Mouse (Mus musculus) ES-E14 (cell line): ENCODE data around the gene Nrde2. TPM values are rescaled to one million over a fixed set of nuclear protein-coding genes. Genes with fewer than 3 reads are reported as not detected.

Source experiments
- DNase-seq: peaks from one replicate; pipeline ENCODE4 v3.0.0-alpha.2; 2013; ENCODE audit warnings: low read depth, low spot score
- H3K27ac ChIP-seq: 2 replicates; pipeline ENCODE4 v1.5.1; 2012; ENCODE audit warnings: low read depth, mild to moderate bottlenecking, low read length, moderate library complexity, mixed read lengths; ENCODE audit not compliant: poor library complexity, insufficient read depth, severe bottlenecking
- H3K36me3 ChIP-seq: 2 replicates; pipeline ENCODE4 v1.6.1; 2012; ENCODE audit warnings: mild to moderate bottlenecking, low read length, moderate library complexity, mixed read lengths; ENCODE audit not compliant: control insufficient read depth, poor library complexity, insufficient read depth, severe bottlenecking
- H3K4me1 ChIP-seq, 2 experiments: fragments of 150-350 bp in 1 of 2; sonication (generic) in 1 of 2; 2 replicates each; pipeline ENCODE4 v1.6.1; 2012; ENCODE audit warnings: low read length in 2 of 2, mild to moderate bottlenecking in 1 of 2, mixed read lengths in 1 of 2; ENCODE audit not compliant: control insufficient read depth in 2 of 2, insufficient read depth in 2 of 2, poor library complexity in 1 of 2
- H3K4me3 ChIP-seq, 2 experiments: fragments of 150-350 bp in 1 of 2; sonication (generic) in 1 of 2; 2 replicates each; pipeline ENCODE4 v1.5.1; 2012; ENCODE audit warnings: low read length in 2 of 2, low read depth in 1 of 2, mild to moderate bottlenecking in 1 of 2, mixed read lengths in 1 of 2; ENCODE audit not compliant: insufficient read depth in 1 of 2, poor library complexity in 1 of 2, severe bottlenecking in 1 of 2
- H3K9ac ChIP-seq: 2 replicates; pipeline ENCODE4 v1.6.1; 2012; ENCODE audit warnings: low read depth, mild to moderate bottlenecking, low read length, mixed read lengths; ENCODE audit not compliant: poor library complexity, insufficient read depth, severe bottlenecking
- H3K9me3 ChIP-seq: fragments of 150-350 bp; sonication (generic); 2 replicates; pipeline ENCODE4 v1.6.1; 2012; ENCODE audit warnings: low read depth, mild to moderate bottlenecking, low read length; ENCODE audit not compliant: control insufficient read depth, insufficient read depth
- CHD2 ChIP-seq: IDR thresholded peaks from 2 replicates; pipeline ENCODE4 v1.6.1; 2014; ENCODE audit warnings: mild to moderate bottlenecking, low read depth, low read length, inconsistent platforms
- HCFC1 ChIP-seq: IDR thresholded peaks from 2 replicates; pipeline ENCODE4 v1.6.1; 2012; ENCODE audit warnings: low read length, inconsistent platforms, borderline replicate concordance; ENCODE audit not compliant: insufficient read depth
- MAFK ChIP-seq: IDR thresholded peaks from 2 replicates; pipeline ENCODE4 v1.6.1; 2014; ENCODE audit warnings: mild to moderate bottlenecking, low read depth, low read length, inconsistent platforms; ENCODE audit not compliant: insufficient read depth
- ZC3H11A ChIP-seq: IDR thresholded peaks from 2 replicates; pipeline ENCODE4 v1.6.1; 2012; ENCODE audit warnings: low read depth, mild to moderate bottlenecking, inconsistent platforms, low read length, borderline replicate concordance
- ZNF384 ChIP-seq: IDR thresholded peaks from 2 replicates; pipeline ENCODE4 v1.6.1; 2012; ENCODE audit warnings: low read depth, low read length, inconsistent platforms
- in situ Hi-C, 2 experiments: fragments of 600-800 bp; cut with MboI; formaldehyde crosslinking; loops; one replicate each; pipeline ENCODE4 v1.15.1; 2025; ENCODE audit warnings: low sequenced_read_pairs in 2 of 2, inconsistent platforms in 1 of 2; ENCODE audit not compliant: unreplicated experiment in 2 of 2
- total RNA-seq: library from RNA; depleted of rRNA; stranded (reverse); fragments of 300-350 nt; gene quantifications from 2 replicates; pipeline ENCODE4 v1.2.3, GENCODE M21; 2012

Nrde2 gene
- total RNA-seq, 1 experiment = 36.4 TPM

- peaks cover 40% of the 10 kb centered on the region for H3K36me3 ChIP-seq
- in situ Hi-C loops = no loop called here
- H3K27ac ChIP-seq = no peak overlapping the region
- H3K9ac ChIP-seq = no peak overlapping the region
- TF ChIP-seq MAFK = no peak
- no peak for TF ChIP-seq ZNF384
- no peak for TF ChIP-seq CHD2
- no peak for TF ChIP-seq HCFC1
- TF ChIP-seq ZC3H11A = no peak
- peaks cover 0 to 6% of the 10 kb centered on the region in 2 experiments; a peak in 3 of 4 replicates for H3K4me1 ChIP-seq
- no peaks in the 10 kb centered on the region for H3K9me3 ChIP-seq
- H3K4me3 ChIP-seq = no peak overlapping the region
- DNase-seq = no peak
Observed at GRCm38 (mm10) chr12:100203759-100204158, 44.3 kb upstream of the Nrde2 start.

- in situ Hi-C loops = no loop called here
- Histone ChIP-seq H3K9me3 (no peaks in the 10 kb centered on the region), H3K4me1 (peaks cover 0 to 4% of the 10 kb centered on the region in 2 experiments; a peak in 3 of 4 replicates), H3K4me3 (no peak overlapping the region), H3K36me3 (peaks cover 35% of the 10 kb centered on the region), H3K9ac (no peak overlapping the region), H3K27ac (no peak overlapping the region)
- TF ChIP-seq HCFC1 (peak; percentile 69; the same call in 1 of the 2 replicates), MAFK (0 out of 2 replicates have a peak, but pooled peaks have one; percentile 13), CHD2 (no peak), ZNF384 (no peak), ZC3H11A (peak; percentile 98)
- peak; percentile 98 for DNase-seq
Observed at GRCm38 (mm10) chr12:100201838-100202237, 42.4 kb upstream of the Nrde2 start.

GRCm38 (mm10) chr12:100201363-100201711, 41.9 kb upstream of the Nrde2 start:
- peak overlapping the region; percentile 80 to 86; a peak in 2 of 4 replicates for H3K4me3 ChIP-seq
- DNase-seq = no peak
- no peak overlapping the region for H3K9ac ChIP-seq
- in situ Hi-C loops = no loop called here
- no peaks in the 10 kb centered on the region for H3K9me3 ChIP-seq
- H3K27ac ChIP-seq = no peak overlapping the region
- TF ChIP-seq ZC3H11A (no peak), MAFK (no peak), CHD2 (no peak), HCFC1 (no peak), ZNF384 (no peak)
- peaks cover 0 to 4% of the 10 kb centered on the region in 2 experiments; a peak in 3 of 4 replicates for H3K4me1 ChIP-seq
- H3K36me3 ChIP-seq = peaks cover 31% of the 10 kb centered on the region

- Histone ChIP-seq H3K4me1 (peaks cover 0 to 4% of the 10 kb centered on the region in 2 experiments; a peak in 3 of 4 replicates), H3K36me3 (peaks cover 26% of the 10 kb centered on the region), H3K9ac (peak overlapping the region; percentile 83), H3K9me3 (no peaks in the 10 kb centered on the region), H3K4me3 (peak overlapping the region; percentile 80 to 86), H3K27ac (no peak overlapping the region)
- DNase-seq = no peak
- in situ Hi-C loops = no loop called here
- no peak for TF ChIP-seq ZNF384
- TF ChIP-seq CHD2 = no peak
- TF ChIP-seq ZC3H11A = no peak
- no peak for TF ChIP-seq MAFK
- TF ChIP-seq HCFC1 = no peak
Observed at GRCm38 (mm10) chr12:100200645-100201362, 41.4 kb upstream of the Nrde2 start.
